Mouse (Mus musculus): ENCODE measurements around the gene Usp22. TPM values are rescaled to one million over a fixed set of nuclear protein-coding genes. Genes with fewer than 3 reads are reported as not detected.
A peak's percentile ranks its signal among the peaks of the same experiment; 100 is the strongest.

Gene Usp22
- polyA plus RNA-seq, 1 experiment, result 57.5 TPM

GRCm38 (mm10) chr11:61212102-61212501 lies 37.2 kb upstream of the Usp22 start:
- no peaks in the 10 kb centered on the region for H3K27me3 ChIP-seq (ENCODE audit: control insufficient read depth, insufficient read depth, low read length)
- no peak for TF ChIP-seq CTCF (IDR thresholded peaks at IDR 0.05; ENCODE audit: borderline replicate concordance, control insufficient read depth, extremely low read depth, insufficient read depth, low read length, poor library complexity)
- TF ChIP-seq POLR2A (IDR thresholded peaks at IDR 0.05; ENCODE audit: control insufficient read depth, extremely low read depth, insufficient read depth, low read length, poor library complexity), result no peak
- peak; percentile 33 for DNase-seq
- no peak overlapping the region for H3K4me3 ChIP-seq (ENCODE audit: control insufficient read depth, insufficient read depth, low read length)
- 42% methylated on average over 20 of the region's 20 CpGs for WGBS
- H3K27ac ChIP-seq (ENCODE audit: control insufficient read depth, insufficient read depth, low read length), result no peak overlapping the region
- no peaks in the 10 kb centered on the region for H3K36me3 ChIP-seq (ENCODE audit: control insufficient read depth, insufficient read depth, low read length)
- no peaks in the 10 kb centered on the region for H3K4me1 ChIP-seq (replicated peaks; ENCODE audit: control insufficient read depth, insufficient read depth, low read length)

GRCm38 (mm10) chr11:61208316-61208715 lies 33.5 kb upstream of the Usp22 start:
- H3K4me3 ChIP-seq (ENCODE audit: control insufficient read depth, insufficient read depth, low read length), result no peak overlapping the region
- TF ChIP-seq POLR2A (IDR thresholded peaks at IDR 0.05; ENCODE audit: control insufficient read depth, extremely low read depth, insufficient read depth, low read length, poor library complexity) (no peak), CTCF (IDR thresholded peaks at IDR 0.05; ENCODE audit: borderline replicate concordance, control insufficient read depth, extremely low read depth, insufficient read depth, low read length, poor library complexity) (no peak)
- WGBS, result 44% methylated on average over 10 of the region's 10 CpGs
- no peak overlapping the region for H3K27ac ChIP-seq (ENCODE audit: control insufficient read depth, insufficient read depth, low read length)
- H3K4me1 ChIP-seq (replicated peaks; ENCODE audit: control insufficient read depth, insufficient read depth, low read length), result no peaks in the 10 kb centered on the region
- no peak for DNase-seq
- H3K27me3 ChIP-seq (ENCODE audit: control insufficient read depth, insufficient read depth, low read length), result no peaks in the 10 kb centered on the region
- H3K36me3 ChIP-seq (ENCODE audit: control insufficient read depth, insufficient read depth, low read length), result no peaks in the 10 kb centered on the region

GRCm38 (mm10) chr11:61207487-61208246 lies 32.8 kb upstream of the Usp22 start, which contains the start of gene Aldh3a1:
Gene Aldh3a1, plus strand, starts transcription at chr11:61207537.
- H3K27ac ChIP-seq (ENCODE audit: control insufficient read depth, insufficient read depth, low read length), result no peak within 1 kb of the TSS
- no peak within 1 kb of the TSS for H3K4me3 ChIP-seq (ENCODE audit: control insufficient read depth, insufficient read depth, low read length)
- H3K36me3 ChIP-seq (ENCODE audit: control insufficient read depth, insufficient read depth, low read length), result no peaks in the 10 kb centered on the region

GRCm38 (mm10) chr11:61206136-61206535 lies 31.3 kb upstream of the Usp22 start:
- no peak for TF ChIP-seq CTCF (IDR thresholded peaks at IDR 0.05; ENCODE audit: borderline replicate concordance, control insufficient read depth, extremely low read depth, insufficient read depth, low read length, poor library complexity)
- no peak for TF ChIP-seq POLR2A (IDR thresholded peaks at IDR 0.05; ENCODE audit: control insufficient read depth, extremely low read depth, insufficient read depth, low read length, poor library complexity)
- no peak overlapping the region for H3K27ac ChIP-seq (ENCODE audit: control insufficient read depth, insufficient read depth, low read length)
- H3K4me3 ChIP-seq (ENCODE audit: control insufficient read depth, insufficient read depth, low read length), result no peak overlapping the region
- no peaks in the 10 kb centered on the region for H3K27me3 ChIP-seq (ENCODE audit: control insufficient read depth, insufficient read depth, low read length)
- 96% methylated on average over 3 of the region's 3 CpGs for WGBS
- no peak for DNase-seq
- H3K4me1 ChIP-seq (replicated peaks; ENCODE audit: control insufficient read depth, insufficient read depth, low read length), result no peaks in the 10 kb centered on the region
- H3K36me3 ChIP-seq (ENCODE audit: control insufficient read depth, insufficient read depth, low read length), result no peaks in the 10 kb centered on the region

More at GRCm38 (mm10) chr11:61207487-61208246, 32.8 kb upstream of the Usp22 start, which contains the start of gene Aldh3a1:
- no peak for DNase-seq
- Histone ChIP-seq H3K4me1 (replicated peaks; ENCODE audit: control insufficient read depth, insufficient read depth, low read length) (no peaks in the 10 kb centered on the region), H3K27me3 (ENCODE audit: control insufficient read depth, insufficient read depth, low read length) (no peaks in the 10 kb centered on the region)
- 61% methylated on average over 10 of the region's 10 CpGs for WGBS
- TF ChIP-seq POLR2A (IDR thresholded peaks at IDR 0.05; ENCODE audit: control insufficient read depth, extremely low read depth, insufficient read depth, low read length, poor library complexity), result no peak
- TF ChIP-seq CTCF (IDR thresholded peaks at IDR 0.05; ENCODE audit: borderline replicate concordance, control insufficient read depth, extremely low read depth, insufficient read depth, low read length, poor library complexity), result no peak

- Histone ChIP-seq H3K27me3 (ENCODE audit: control insufficient read depth, insufficient read depth, low read length) (no peaks in the 10 kb centered on the region), H3K36me3 (ENCODE audit: control insufficient read depth, insufficient read depth, low read length) (no peaks in the 10 kb centered on the region), H3K4me1 (replicated peaks; ENCODE audit: control insufficient read depth, insufficient read depth, low read length) (no peaks in the 10 kb centered on the region), H3K4me3 (ENCODE audit: control insufficient read depth, insufficient read depth, low read length) (no peak overlapping the region), H3K27ac (ENCODE audit: control insufficient read depth, insufficient read depth, low read length) (no peak overlapping the region)
- TF ChIP-seq POLR2A (IDR thresholded peaks at IDR 0.05; ENCODE audit: control insufficient read depth, extremely low read depth, insufficient read depth, low read length, poor library complexity) (no peak), CTCF (IDR thresholded peaks at IDR 0.05; ENCODE audit: borderline replicate concordance, control insufficient read depth, extremely low read depth, insufficient read depth, low read length, poor library complexity) (no peak)
- 94% methylated on average over 10 of the region's 10 CpGs for WGBS
- no peak for DNase-seq
Measured at GRCm38 (mm10) chr11:61205167-61205950, 30.5 kb upstream of the Usp22 start.

GRCm38 (mm10) chr11:61202810-61203209 lies 28.0 kb upstream of the Usp22 start:
- 62% methylated on average over 2 of the region's 2 CpGs for WGBS
- Histone ChIP-seq H3K4me1 (replicated peaks; ENCODE audit: control insufficient read depth, insufficient read depth, low read length) (no peaks in the 10 kb centered on the region), H3K4me3 (ENCODE audit: control insufficient read depth, insufficient read depth, low read length) (no peak overlapping the region), H3K27ac (ENCODE audit: control insufficient read depth, insufficient read depth, low read length) (no peak overlapping the region), H3K27me3 (ENCODE audit: control insufficient read depth, insufficient read depth, low read length) (no peaks in the 10 kb centered on the region), H3K36me3 (ENCODE audit: control insufficient read depth, insufficient read depth, low read length) (no peaks in the 10 kb centered on the region)
- DNase-seq, result no peak
- TF ChIP-seq CTCF (IDR thresholded peaks at IDR 0.05; ENCODE audit: borderline replicate concordance, control insufficient read depth, extremely low read depth, insufficient read depth, low read length, poor library complexity) (no peak), POLR2A (IDR thresholded peaks at IDR 0.05; ENCODE audit: control insufficient read depth, extremely low read depth, insufficient read depth, low read length, poor library complexity) (no peak)

Measured in thymus, adult 2 months (tissue).